Mouse (Mus musculus) bone marrow macrophage, adult 2 months (primary cell): Measurements from ENCODE around the gene Setdb1. TPM values are rescaled to one million over a fixed set of nuclear protein-coding genes. Genes with fewer than 3 reads are reported as not detected.
A peak's percentile ranks its signal among the peaks of the same experiment; 100 is the strongest.

Experiments used
- H3K27ac ChIP-seq: 2 replicates; pipeline ENCODE4 v1.5.1; 2012; ENCODE audit warnings: low read depth, low read length; ENCODE audit not compliant: insufficient read depth
- H3K4me1 ChIP-seq: 2 replicates; pipeline ENCODE4 v1.6.1; 2012; ENCODE audit warnings: low read length; ENCODE audit not compliant: control insufficient read depth, insufficient read depth
- H3K4me3 ChIP-seq: 2 replicates; pipeline ENCODE4 v1.5.1; 2012; ENCODE audit warnings: mild to moderate bottlenecking, low read length, moderate library complexity; ENCODE audit not compliant: insufficient read depth
- CTCF ChIP-seq: IDR thresholded peaks from 2 replicates; pipeline ENCODE4 v1.5.1; 2012; ENCODE audit warnings: low read depth, mild to moderate bottlenecking, low read length, moderate library complexity
- POLR2A ChIP-seq: IDR thresholded peaks from 2 replicates; pipeline ENCODE4 v1.6.1; 2012; ENCODE audit warnings: mild to moderate bottlenecking, low read depth, low read length, borderline replicate concordance
- polyA plus RNA-seq: library from polyadenylated mRNA; stranded (reverse); fragments of >200 nt; gene quantifications from 2 replicates; pipeline ENCODE4 v1.2.4, GENCODE M21; 2012; ENCODE audit not compliant: missing spikeins, insufficient read depth, insufficient read length

Setdb1 gene
- polyA plus RNA-seq, 1 experiment, result 37.2 TPM

DNA sequence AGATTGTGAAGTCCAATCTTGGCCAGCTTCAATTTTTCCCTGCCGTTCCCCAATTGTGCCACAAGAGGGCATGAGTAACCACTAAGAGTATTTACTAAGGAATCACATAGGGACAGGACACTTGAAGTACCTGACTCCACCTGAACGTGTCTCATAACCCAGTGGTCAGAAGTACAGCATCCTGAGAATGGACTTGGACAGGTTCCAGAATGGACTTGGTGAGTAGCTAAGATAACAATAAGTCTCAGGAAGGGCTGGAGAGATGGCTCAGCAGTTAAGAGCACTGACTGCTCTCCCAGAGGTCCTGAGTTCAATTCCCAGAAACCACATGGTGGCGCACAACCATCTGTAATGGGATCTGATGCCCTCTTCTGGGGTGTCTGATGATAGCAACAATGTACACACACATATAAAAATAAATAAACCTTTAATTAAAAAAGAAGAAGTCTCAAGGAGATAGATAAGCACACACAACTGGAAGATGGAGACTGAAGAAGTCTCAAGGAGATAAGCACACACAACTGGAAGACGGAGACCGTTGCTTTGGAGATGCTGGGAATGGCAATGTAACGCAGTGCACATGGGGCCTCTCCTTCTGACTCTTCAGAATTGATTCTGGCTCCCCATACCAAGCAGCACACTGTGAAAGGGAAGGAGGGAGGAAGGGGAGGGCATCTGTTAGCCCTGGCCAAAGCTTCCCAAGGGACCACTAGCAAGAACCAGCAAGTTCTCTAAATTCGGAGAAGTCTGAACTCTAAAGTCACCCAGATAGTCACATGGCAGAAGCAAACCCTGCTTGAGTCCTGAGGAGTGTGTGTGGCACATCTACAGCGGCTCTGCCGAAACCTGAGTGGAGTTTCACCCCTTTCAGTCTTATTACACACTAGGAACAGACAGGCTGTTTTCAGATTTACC lies 45.8 kb downstream of the Setdb1 start:
- Histone ChIP-seq H3K4me1 (peaks cover 18% of the 10 kb centered on the region), H3K4me3 (no peak overlapping the region), H3K27ac (peak overlapping the region; percentile 71)
- TF ChIP-seq POLR2A, result no peak
- peak; percentile 52 for TF ChIP-seq CTCF

- H3K4me1 ChIP-seq, result peaks cover 18% of the 10 kb centered on the region
These were observed 46.5 kb downstream of the Setdb1 start for GRCm38 (mm10) chr3:95310496-95310895.

GRCm38 (mm10) chr3:95307100-95307499 lies 49.9 kb downstream of the Setdb1 start, which contains the start of gene Anxa9:
Gene Anxa9, minus strand, starts transcription at chr3:95307176.
- Histone ChIP-seq H3K4me3 (no peak within 1 kb of the TSS), H3K4me1 (peaks cover 14% of the 10 kb centered on the region), H3K27ac (no peak within 1 kb of the TSS)
- TF ChIP-seq POLR2A (no peak), CTCF (no peak)

More at GRCm38 (mm10) chr3:95310496-95310895, 46.5 kb downstream of the Setdb1 start:
- no peak overlapping the region for H3K27ac ChIP-seq
- no peak overlapping the region for H3K4me3 ChIP-seq
- TF ChIP-seq POLR2A (no peak), CTCF (no peak)

GRCm38 (mm10) chr3:95306244-95306643 lies 50.8 kb downstream of the Setdb1 start:
- peaks cover 9% of the 10 kb centered on the region for H3K4me1 ChIP-seq
- no peak overlapping the region for H3K4me3 ChIP-seq
- TF ChIP-seq CTCF, result no peak
- no peak for TF ChIP-seq POLR2A
- no peak overlapping the region for H3K27ac ChIP-seq

- Histone ChIP-seq H3K4me3 (no peak overlapping the region), H3K4me1 (peaks cover 13% of the 10 kb centered on the region), H3K27ac (peak overlapping the region; percentile 6; the same call in 1 of the 2 replicates)
- TF ChIP-seq CTCF, result no peak
- no peak for TF ChIP-seq POLR2A
These were observed 55.7 kb downstream of the Setdb1 start for GRCm38 (mm10) chr3:95301204-95301796.

- Histone ChIP-seq H3K27ac (no peak overlapping the region), H3K4me3 (no peak overlapping the region)
These were observed 59.0 kb downstream of the Setdb1 start for GRCm38 (mm10) chr3:95298018-95298417.

DNA sequence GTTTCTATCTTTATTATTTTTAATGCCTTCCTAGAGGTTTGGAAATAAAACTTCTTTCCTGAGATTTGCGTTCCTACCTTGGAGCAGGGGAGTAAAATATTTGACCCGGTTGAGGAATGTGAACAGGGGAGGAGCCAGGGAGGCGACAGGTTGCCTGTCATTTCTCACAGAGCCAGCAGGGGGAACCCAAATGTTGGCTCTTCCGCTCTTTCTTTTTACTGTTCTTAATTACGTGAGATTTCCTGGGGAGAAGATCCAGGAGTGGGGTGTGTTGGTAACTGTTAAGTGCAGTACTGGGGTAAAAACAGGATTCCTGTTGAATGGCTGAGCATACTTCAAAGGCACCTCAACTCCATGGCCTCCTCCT lies 60.9 kb downstream of the Setdb1 start:
- H3K4me1 ChIP-seq, result peaks cover 32% of the 10 kb centered on the region
- H3K4me3 ChIP-seq, result no peak overlapping the region
- no peak overlapping the region for H3K27ac ChIP-seq
- TF ChIP-seq POLR2A (no peak), CTCF (peak; percentile 22; the same call in 1 of the 2 replicates)

More at GRCm38 (mm10) chr3:95298018-95298417, 59.0 kb downstream of the Setdb1 start:
- TF ChIP-seq CTCF (no peak), POLR2A (no peak)
- H3K4me1 ChIP-seq, result peaks cover 28% of the 10 kb centered on the region

DNA sequence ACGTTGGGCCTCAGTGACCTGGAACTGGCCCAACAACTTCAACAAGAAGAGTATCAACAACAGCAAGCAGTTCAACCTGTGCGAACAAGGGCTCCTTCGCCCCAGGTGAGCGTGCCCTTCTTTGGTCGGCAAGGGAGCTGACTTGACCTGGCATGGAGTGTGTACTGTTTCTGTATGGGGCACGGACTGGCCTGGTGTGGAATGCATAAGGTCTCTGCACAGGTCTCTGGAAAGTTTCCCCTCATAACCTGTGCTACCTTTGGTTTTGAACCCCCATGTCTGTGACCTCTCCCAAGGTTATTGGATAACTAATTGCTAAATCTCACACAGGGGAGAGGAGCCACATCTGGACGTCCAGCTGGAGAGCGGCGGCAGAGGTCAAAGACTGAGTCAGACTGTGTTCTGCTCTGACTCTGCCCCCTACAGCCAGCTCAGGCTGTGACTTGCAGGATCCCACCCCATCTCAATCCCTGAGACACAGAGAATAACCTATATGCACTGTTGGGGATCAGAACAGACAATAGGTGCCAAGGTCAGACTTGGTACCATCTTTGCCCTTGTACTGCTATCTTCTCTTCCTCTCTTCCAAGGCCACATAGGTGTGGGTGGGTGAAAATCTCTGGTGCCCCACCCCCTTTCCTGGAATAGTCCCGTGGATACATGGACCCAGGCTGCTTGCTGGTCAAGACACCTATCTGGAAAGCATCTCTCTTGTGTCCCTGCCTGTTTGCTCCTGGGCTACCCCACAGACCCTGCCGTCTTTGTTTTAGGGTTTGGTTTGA lies 61.5 kb downstream of the Setdb1 start:
- peaks cover 29% of the 10 kb centered on the region for H3K4me1 ChIP-seq
- no peak overlapping the region for H3K4me3 ChIP-seq
- H3K27ac ChIP-seq, result no peak overlapping the region
- no peak for TF ChIP-seq POLR2A
- TF ChIP-seq CTCF, result no peak

GRCm38 (mm10) chr3:95294718-95295117 lies 62.3 kb downstream of the Setdb1 start:
- Histone ChIP-seq H3K4me3 (no peak overlapping the region), H3K27ac (no peak overlapping the region; the same call in 1 of the 2 replicates), H3K4me1 (peaks cover 29% of the 10 kb centered on the region)
- TF ChIP-seq POLR2A, result no peak

- H3K27ac ChIP-seq, result peak overlapping the region; percentile 85
- H3K4me1 ChIP-seq, result peaks cover 32% of the 10 kb centered on the region
- H3K4me3 ChIP-seq, result no peak overlapping the region
- no peak for TF ChIP-seq POLR2A
- no peak for TF ChIP-seq CTCF
These were observed 62.7 kb downstream of the Setdb1 start for GRCm38 (mm10) chr3:95294316-95294715.
